Mouse (Mus musculus) layer of hippocampus, adult 18-20 months (tissue): ENCODE measurements at regions not wholly inside any gene's neighbourhood (a gene's known extent, or its start where the extent isn't known, plus 50 kb on each side); places are given as distances from the start of the nearest gene placed in this dataset.

Experiments used
- DNase-seq, 2 experiments: peaks; one replicate each; pipeline ENCODE4 v3.0.0; 2022; ENCODE audit warnings: low spot score in 2 of 2

DNA sequence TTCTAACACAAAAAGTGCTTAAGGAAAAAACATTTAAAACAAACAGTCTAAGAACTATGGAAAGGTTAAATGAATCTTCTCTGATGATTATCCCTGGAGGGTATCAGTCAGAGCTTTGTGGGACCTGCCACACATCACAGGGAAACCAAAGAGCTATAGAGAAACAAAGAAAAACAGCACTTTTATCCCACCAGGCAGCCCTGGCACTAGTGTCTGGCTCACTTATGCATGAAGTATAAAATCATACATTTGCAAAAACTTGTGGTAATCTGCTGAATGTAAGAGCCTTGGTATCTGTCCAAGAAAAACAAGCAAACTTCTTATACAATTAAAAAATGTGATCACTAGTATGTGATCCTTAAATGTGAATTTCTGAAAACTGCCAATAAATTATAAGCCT lies 972.4 kb upstream of the Ctnnd2 start:
- DNase-seq = peak in 1 of 2 experiments; percentile 28

DNA sequence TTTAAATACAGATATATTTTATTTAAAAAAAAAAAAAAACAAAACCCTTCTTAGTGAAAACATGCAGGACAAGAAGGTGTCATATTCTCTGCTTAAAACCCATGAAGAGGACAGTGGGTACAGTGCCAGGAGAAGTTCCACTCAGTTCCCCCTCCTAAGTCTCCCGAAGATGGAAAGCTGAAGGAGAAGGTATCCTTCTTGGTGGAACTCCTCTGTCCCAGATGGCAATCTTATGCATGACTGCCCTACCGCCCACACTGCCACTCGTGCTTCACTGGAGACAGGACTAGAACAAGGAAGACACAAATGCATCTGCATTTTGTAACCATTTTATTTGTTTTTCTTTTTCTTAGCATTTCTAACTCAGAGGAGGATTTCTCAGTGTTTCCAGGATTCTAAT lies 948.7 kb upstream of the Ctnnd2 start:
- DNase-seq = no peak

DNA sequence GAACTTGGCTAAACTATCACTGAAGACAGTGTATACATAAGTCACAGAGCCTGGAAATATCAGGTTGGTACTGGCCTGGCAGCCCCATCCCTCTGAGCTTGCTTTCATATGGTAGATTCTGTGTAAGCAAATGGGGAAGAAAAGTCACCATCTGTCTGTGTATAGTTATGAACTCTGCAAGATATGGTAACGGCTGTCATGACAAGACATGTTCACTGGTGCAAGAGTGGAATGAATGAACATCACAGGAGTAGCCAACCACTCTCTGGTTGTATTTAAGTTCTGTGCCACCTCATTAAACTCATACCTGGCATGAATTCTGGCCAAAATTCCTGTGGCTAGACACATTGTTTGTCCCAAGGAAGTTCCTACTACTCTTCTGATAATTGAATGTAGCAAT lies 945.5 kb upstream of the Ctnnd2 start:
- DNase-seq = peak in 1 of 2 experiments; percentile 35

DNA sequence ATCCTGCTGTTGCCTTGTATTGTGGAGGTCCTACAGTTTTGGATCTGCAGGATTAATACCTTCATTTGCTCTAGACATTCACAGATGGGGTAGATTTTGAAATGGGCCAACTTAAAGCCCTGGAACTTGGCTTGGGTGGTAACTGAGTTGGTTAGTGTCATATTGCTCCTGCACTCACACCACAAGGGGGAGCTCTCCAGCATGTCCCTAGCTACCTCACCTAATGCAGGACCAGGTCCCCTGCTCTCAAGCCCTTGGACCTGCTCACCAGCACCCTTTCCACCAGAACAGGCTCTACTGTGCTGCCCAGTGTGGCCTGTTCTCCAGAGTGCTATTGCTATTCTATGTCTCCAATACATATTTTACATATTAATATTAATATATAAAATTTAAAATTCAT lies 937.8 kb upstream of the Ctnnd2 start:
- DNase-seq = no peak

DNA sequence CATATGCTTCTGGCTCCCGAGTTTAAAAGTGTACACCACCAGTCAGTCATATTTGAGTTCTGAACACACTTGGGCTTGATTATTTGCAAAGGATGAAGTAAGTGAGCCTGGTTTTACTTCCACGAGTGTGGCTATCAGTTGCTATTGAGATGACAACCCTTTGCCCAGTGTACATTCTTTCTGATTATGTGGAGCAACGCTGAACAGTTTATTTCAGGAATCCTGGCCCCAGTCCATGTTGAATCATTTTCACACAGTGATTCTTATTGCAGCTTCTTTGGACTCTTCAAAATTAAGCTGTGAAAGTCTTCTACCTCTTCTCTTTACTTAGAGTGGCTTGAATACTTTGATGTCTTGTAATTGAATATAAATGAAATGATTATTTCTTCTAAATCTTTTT lies 917.2 kb upstream of the Ctnnd2 start:
- peak in 1 of 2 experiments; percentile 6 for DNase-seq

DNA sequence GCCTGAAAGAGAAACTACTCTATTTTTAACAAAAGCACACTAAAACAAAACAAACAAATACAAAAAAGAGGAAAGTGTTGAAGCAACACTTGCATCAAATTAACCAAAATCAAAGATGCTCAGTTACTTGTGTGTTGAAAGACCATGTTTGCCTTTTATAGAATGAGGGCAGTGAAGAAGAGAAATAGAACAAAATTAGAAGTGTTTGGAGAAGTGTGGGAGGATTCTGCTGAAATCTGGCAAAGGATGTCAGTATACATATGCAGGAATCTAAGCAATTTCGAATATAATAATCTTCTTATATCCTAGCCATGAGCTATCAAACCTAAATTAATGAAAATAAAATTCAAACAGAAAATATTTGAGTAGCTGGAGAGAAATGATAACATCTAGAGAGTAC lies 905.6 kb upstream of the Ctnnd2 start:
- no peak for DNase-seq

DNA sequence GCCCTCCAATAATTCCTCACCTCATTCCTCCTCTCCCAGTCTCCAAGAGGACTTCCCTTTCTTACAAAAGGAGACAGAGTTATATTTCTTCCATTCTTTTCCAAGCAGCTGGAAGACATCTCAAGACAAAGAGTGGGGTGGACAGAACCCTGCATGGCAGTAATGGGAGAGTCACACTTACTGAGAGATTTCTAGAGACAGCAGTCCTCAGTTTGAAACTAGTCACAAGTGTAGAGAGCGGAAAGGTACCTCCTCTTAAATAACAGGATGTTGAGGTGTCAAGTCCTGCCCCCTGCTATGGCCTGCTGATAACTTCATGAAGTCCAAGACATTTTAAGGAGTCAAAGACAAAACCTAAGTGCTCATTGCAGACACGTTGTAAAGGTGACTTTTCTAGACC lies 875.9 kb upstream of the Ctnnd2 start:
- no peak for DNase-seq
